Mouse (Mus musculus) embryonic facial prominence, embryonic 13.5 days (tissue): Measurements from ENCODE around the gene Kif16b. TPM values are rescaled to one million over a fixed set of nuclear protein-coding genes. Genes with fewer than 3 reads are reported as not detected.

Experiments
- ATAC-seq: fragments of 200-750 bp; cut with Nextera tagmentation; 2 replicates; pipeline ENCODE4 v1.8.0; 2017; ENCODE audit warnings: low read depth; ENCODE audit not compliant: insufficient number of reproducible peaks, insufficient read depth, low FRiP score, low TSS enrichment
- H3K27ac ChIP-seq: fragments of 300-500 bp; sonication (generic); 2 replicates; pipeline ENCODE4 v1.5.1; 2015; ENCODE audit warnings: moderate library complexity, mild to moderate bottlenecking, inconsistent platforms
- H3K27me3 ChIP-seq: fragments of 300-500 bp; sonication (generic); 2 replicates; pipeline ENCODE4 v1.6.1; 2015; ENCODE audit warnings: mild to moderate bottlenecking, inconsistent platforms
- H3K36me3 ChIP-seq: fragments of 300-500 bp; sonication (generic); 2 replicates; pipeline ENCODE4 v1.6.1; 2015; ENCODE audit warnings: mild to moderate bottlenecking, inconsistent platforms
- H3K4me1 ChIP-seq: fragments of 300-500 bp; sonication (generic); 2 replicates; pipeline ENCODE4 v1.6.1; 2015; ENCODE audit warnings: inconsistent platforms
- H3K4me2 ChIP-seq: fragments of 300-500 bp; sonication (generic); 2 replicates; pipeline ENCODE4 v1.6.1; 2015; ENCODE audit warnings: moderate library complexity, mild to moderate bottlenecking, inconsistent platforms
- H3K4me3 ChIP-seq: fragments of 300-500 bp; sonication (generic); 2 replicates; pipeline ENCODE4 v1.5.1; 2015; ENCODE audit warnings: mild to moderate bottlenecking, inconsistent platforms
- H3K9ac ChIP-seq: fragments of 300-500 bp; sonication (generic); 2 replicates; pipeline ENCODE4 v1.6.1; 2015; ENCODE audit warnings: mild to moderate bottlenecking, inconsistent platforms
- H3K9me3 ChIP-seq: fragments of 300-500 bp; sonication (generic); 2 replicates; pipeline ENCODE4 v1.6.1; 2016; ENCODE audit warnings: inconsistent platforms
- WGBS: fragments of 180-500 bp; shearing (Covaris S2); methylation state at CpG from one replicate; pipeline ENCODE4 v1.1.7; 2015; ENCODE audit warnings: mixed read lengths; 5-methylcytosine and 5-hydroxymethylcytosine counted together
- polyA plus RNA-seq: library from polyadenylated mRNA; unstranded; fragments of >200 nt; fragmentation: Nextera tagmentation; extraction: Ambion mirVana; gene quantifications from 2 replicates; pipeline ENCODE4 v1.2.1, GENCODE M21; 2015

Gene Kif16b
- polyA plus RNA-seq, 1 experiment from 2014 or later: 12.1 TPM

DNA sequence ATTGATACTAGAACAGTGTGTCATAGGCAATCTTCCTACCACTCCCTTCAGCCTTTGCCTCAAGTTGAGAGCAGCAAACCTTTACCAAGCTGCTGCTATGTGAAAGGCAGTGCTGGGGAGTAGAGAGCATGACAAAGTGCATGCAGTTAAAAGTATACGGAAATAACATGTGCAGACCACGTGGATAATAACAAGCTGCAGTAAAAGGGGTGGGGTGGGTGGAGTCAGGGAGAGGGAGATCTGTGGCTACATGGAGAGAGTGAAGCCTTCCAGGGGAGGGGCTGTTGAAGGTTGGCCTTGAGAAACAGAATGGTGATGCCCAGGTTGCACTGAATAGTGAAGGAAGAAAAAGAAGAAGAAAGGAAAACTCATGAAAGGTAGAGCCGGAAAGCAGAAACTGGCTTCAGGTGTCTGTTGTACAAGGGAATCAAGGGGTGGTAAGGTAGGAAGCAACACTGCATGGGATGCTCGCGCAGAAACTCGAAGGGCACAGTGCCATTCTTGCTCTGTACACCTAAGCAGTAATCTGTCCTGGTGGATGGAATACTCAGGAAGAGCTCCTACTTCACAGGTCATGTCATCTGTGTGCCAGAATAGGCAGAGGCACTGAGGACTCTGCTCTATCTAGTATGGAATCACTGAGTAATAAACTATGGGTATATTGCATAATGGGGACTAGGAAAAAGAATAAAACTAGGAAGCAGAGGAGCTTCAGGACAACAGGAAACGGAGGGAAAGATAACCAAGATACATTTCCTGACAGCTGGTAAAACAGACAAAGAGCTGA is 176.9 kb downstream of the Kif16b start:
- Histone ChIP-seq H3K9ac (no peak overlapping the region), H3K4me2 (no peak overlapping the region), H3K27ac (no peak overlapping the region), H3K27me3 (no peaks in the 10 kb centered on the region), H3K4me3 (no peak overlapping the region), H3K36me3 (no peaks in the 10 kb centered on the region), H3K4me1 (peaks cover 8% of the 10 kb centered on the region; the same call in 1 of the 2 replicates), H3K9me3 (no peaks in the 10 kb centered on the region)
- ATAC-seq: no peak
- WGBS: 70% methylated on average over 7 of the region's 7 CpGs

DNA sequence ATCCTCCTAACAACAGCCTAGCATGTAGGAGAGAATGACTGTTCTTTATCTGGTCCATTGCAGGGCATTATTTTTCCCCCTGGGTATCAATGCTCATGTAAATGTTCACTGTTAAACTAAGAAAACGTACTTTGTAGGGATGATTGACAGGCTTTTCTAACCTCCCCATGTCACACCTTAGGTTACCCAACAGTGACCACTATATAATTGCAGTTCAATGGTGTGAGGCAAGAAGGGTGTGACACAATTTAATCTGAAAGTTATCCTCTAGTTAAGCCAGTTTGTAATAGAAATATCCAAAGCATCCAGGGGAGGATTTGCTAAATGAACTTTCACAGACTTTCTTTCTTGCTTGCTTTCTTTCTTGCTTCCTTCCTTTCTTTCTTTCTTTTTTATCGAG is 181.2 kb downstream of the Kif16b start:
- Histone ChIP-seq H3K4me2 (no peak overlapping the region), H3K4me3 (no peak overlapping the region), H3K27ac (no peak overlapping the region), H3K36me3 (no peaks in the 10 kb centered on the region), H3K9me3 (no peaks in the 10 kb centered on the region), H3K4me1 (peaks cover 19% of the 10 kb centered on the region), H3K9ac (no peak overlapping the region), H3K27me3 (no peaks in the 10 kb centered on the region)
- WGBS: 80% methylated on average over 2 of the region's 2 CpGs
- no peak for ATAC-seq

DNA sequence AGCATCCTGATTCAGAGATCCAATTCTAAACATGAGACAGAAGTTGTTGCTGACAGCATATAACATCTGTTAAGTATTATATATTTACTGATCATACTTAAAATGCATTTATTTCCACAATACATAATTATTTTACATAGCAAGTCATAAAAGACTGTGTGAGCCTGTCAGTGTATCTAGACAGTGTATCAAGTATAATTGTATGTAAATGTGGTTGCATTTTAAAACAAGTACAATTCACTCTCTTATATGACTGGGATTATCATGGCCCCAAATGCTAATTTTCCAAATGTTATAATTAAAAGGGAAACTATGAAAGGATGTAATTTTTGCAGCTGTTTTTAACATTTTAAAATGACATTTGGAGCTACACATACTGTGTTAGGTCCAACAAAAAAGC is 182.3 kb downstream of the Kif16b start:
- Histone ChIP-seq H3K9ac (no peak overlapping the region), H3K4me1 (peaks cover 14% of the 10 kb centered on the region), H3K27me3 (no peaks in the 10 kb centered on the region), H3K27ac (no peak overlapping the region), H3K4me3 (no peak overlapping the region), H3K36me3 (no peaks in the 10 kb centered on the region), H3K4me2 (no peak overlapping the region), H3K9me3 (no peaks in the 10 kb centered on the region)
- ATAC-seq: no peak

DNA sequence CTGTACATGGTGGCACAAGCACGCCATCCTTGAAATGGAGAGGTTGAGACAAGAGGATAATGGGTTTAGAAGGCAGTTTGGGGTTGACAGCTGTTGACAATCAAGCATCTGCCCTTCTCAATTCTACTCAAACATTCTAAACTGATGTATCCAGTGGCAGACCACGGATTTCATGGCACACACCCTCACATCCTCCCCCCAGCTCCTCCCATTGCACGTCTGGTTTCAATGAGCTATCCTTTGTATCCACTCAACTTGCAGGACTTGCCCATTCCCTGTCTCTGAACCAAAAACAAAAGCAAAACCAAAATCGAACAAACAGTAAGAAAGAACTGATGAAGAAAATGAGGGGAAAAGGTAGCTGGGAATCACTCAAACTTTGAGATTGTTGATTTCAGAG is 183.7 kb downstream of the Kif16b start:
- Histone ChIP-seq H3K9me3 (no peaks in the 10 kb centered on the region), H3K4me2 (no peak overlapping the region), H3K4me1 (peaks cover 11% of the 10 kb centered on the region), H3K27me3 (no peaks in the 10 kb centered on the region), H3K36me3 (peaks cover 2% of the 10 kb centered on the region), H3K27ac (no peak overlapping the region), H3K9ac (no peak overlapping the region), H3K4me3 (no peak overlapping the region)
- ATAC-seq: no peak
- WGBS: 28% methylated on average over 4 of the region's 4 CpGs

DNA sequence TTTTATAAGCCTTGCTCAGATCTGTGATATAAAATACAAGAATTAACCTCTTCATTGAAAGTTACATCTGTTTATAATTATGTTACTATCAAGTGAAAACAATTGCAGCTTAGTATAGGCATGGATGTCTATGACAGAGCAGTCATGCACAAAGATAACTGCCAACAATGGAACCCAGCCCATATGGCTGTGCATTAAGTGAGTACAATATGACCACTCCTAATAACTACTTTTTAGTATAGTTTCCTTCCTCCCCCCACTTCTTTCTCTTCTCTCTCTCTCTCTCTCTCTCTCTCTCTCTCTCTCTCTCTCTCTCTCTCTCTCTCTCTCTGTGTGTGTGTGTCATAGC is 185.4 kb downstream of the Kif16b start:
- Histone ChIP-seq H3K9ac (no peak overlapping the region), H3K27me3 (no peaks in the 10 kb centered on the region; the same call in 1 of the 2 replicates), H3K4me3 (no peak overlapping the region), H3K36me3 (peaks cover 18% of the 10 kb centered on the region), H3K9me3 (no peaks in the 10 kb centered on the region), H3K4me1 (peaks cover 11% of the 10 kb centered on the region), H3K27ac (no peak overlapping the region), H3K4me2 (no peak overlapping the region)
- no peak for ATAC-seq

DNA sequence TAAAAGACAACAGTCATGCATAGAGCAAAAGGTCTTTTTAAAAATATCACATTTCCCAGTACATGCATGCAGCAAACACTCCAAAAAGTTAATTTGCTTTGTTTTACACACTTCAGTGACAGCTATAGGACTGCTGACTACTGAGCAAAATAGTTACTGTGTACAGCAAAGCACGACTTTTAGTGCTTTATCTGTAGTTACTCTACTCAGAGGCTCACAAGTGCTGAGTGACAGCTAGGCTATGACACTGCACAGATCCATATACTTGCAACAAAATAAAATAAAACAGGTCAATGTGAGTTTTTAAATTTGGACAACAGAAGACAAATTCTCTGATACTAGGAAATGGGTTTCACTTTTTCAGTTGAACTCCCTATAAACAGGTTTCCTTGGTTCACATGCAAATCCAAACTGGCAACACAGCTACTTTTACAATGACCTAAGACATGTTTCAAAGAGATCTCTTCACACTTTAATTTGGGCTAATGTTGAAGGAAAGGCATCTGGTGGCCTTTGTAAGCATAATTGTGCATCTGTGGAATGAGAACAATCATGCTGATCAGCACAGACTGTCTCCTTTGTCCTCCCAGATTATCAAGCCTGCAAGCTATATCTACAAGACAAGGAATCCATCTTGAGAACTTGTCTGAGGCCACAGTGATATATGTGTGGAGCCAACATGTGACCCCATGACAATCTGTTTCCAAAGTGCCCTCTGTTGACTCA is 186.0 kb downstream of the Kif16b start:
- no peaks in the 10 kb centered on the region; the same call in 1 of the 2 replicates for H3K27me3 ChIP-seq
- H3K36me3 ChIP-seq: peaks cover 18% of the 10 kb centered on the region
- no peak overlapping the region for H3K9ac ChIP-seq
- H3K4me2 ChIP-seq: no peak overlapping the region
- 64% methylated on average over 1 of the region's 1 CpGs for WGBS
- no peak overlapping the region for H3K27ac ChIP-seq
- H3K4me3 ChIP-seq: no peak overlapping the region
- ATAC-seq: no peak
- H3K9me3 ChIP-seq: no peaks in the 10 kb centered on the region
- peaks cover 11% of the 10 kb centered on the region for H3K4me1 ChIP-seq

DNA sequence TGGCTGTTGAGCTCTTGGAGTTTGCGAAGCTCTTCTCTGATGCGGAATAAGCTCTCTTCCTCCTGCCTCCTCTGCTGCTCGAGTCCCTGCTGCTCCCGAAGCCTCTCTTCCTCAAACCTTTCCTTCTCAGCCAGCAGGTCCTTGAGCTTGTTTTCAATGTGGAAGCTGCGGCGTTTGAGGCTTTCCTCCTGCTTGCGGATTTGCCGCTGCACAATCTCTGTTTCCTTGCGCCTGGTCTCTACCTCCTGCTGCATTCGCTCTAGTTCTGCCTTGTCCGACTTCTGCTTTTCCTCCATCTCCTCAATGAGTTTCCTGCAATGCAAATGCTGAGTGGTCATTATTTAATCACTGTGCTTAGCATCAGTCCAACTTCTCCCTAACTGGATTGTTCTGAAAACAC is 188.6 kb downstream of the Kif16b start:
- Histone ChIP-seq H3K27me3 (no peaks in the 10 kb centered on the region; the same call in 1 of the 2 replicates), H3K36me3 (peaks cover 18% of the 10 kb centered on the region), H3K4me3 (no peak overlapping the region), H3K9me3 (no peaks in the 10 kb centered on the region), H3K4me2 (no peak overlapping the region), H3K4me1 (peaks cover 8% of the 10 kb centered on the region; the same call in 1 of the 2 replicates), H3K9ac (no peak overlapping the region), H3K27ac (no peak overlapping the region)
- no peak for ATAC-seq
- 90% methylated on average over 11 of the region's 11 CpGs for WGBS

DNA sequence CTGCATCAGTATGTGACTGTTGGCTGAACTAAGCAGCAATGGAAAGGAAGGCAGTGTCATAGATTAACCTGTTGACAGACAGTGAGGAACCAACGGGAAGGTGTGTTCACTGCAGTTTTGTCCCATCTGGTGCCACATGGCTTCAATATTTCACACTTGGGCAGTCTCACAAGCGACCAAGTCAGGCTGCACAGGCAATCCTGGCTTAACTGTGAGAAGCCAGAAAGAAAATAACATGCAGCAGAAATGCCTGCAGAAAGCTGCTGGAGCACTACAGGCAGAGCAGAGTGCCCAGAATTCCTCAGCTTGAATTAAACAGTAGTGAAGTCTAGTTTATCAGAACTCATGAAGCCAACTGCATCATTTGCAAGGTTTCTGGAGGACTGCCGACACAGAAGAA is 192.0 kb downstream of the Kif16b start:
- 63% methylated on average over 3 of the region's 3 CpGs for WGBS
- Histone ChIP-seq H3K4me3 (no peak overlapping the region), H3K27me3 (no peaks in the 10 kb centered on the region; the same call in 1 of the 2 replicates), H3K27ac (no peak overlapping the region), H3K9ac (no peak overlapping the region), H3K36me3 (peaks cover 22% of the 10 kb centered on the region), H3K9me3 (no peaks in the 10 kb centered on the region), H3K4me2 (no peak overlapping the region), H3K4me1 (no peaks in the 10 kb centered on the region)
- no peak for ATAC-seq

DNA sequence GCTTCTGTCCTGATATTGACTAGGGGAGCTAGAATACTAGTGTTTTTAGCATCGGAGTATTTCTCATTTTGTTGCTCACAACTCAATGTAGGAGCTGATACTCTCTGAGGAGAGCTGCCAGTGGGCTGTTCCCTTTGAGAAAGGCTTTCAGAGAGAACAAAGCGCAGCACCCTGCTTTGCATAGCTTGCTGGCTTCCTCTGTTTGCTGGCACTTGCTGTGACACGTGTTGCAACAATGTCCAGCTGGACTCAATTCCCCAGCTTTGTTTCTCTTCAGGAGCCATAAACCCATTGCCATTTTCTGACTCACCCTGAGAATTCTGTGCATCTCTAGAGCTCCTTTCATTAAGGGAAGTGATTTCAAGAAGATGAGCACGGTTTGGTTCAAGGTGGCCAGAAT is 200.6 kb downstream of the Kif16b start:
- Histone ChIP-seq H3K9me3 (no peaks in the 10 kb centered on the region), H3K27ac (no peak overlapping the region), H3K4me2 (no peak overlapping the region), H3K27me3 (no peaks in the 10 kb centered on the region), H3K4me1 (no peaks in the 10 kb centered on the region), H3K4me3 (no peak overlapping the region), H3K36me3 (peaks cover 18% of the 10 kb centered on the region), H3K9ac (no peak overlapping the region)
- 77% methylated on average over 4 of the region's 4 CpGs for WGBS
- ATAC-seq: no peak

DNA sequence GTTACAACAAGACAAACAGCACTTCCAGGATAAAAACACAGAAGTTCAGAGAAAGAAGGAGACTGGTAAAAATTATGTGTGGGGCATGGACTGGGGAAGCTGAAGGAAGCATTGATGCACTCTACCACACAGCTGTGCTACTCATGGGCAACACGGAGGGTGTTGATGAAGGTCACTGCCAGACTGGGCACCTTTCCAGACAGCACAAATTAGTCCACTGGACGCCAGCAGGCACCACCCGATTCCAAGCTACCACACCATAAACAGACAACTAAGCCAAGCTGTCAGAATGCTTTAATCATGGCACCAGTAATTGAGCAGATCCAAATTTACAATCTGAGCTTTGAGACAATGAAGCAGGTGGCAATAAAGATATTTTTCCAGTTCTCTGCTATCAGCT is 202.7 kb downstream of the Kif16b start:
- H3K27me3 ChIP-seq: no peaks in the 10 kb centered on the region
- H3K4me1 ChIP-seq: no peaks in the 10 kb centered on the region
- no peaks in the 10 kb centered on the region for H3K9me3 ChIP-seq
- peaks cover 18% of the 10 kb centered on the region for H3K36me3 ChIP-seq
- ATAC-seq: no peak
- no peak overlapping the region for H3K27ac ChIP-seq
- no peak overlapping the region for H3K4me3 ChIP-seq
- H3K9ac ChIP-seq: no peak overlapping the region
- H3K4me2 ChIP-seq: no peak overlapping the region
- 70% methylated on average over 3 of the region's 3 CpGs for WGBS

DNA sequence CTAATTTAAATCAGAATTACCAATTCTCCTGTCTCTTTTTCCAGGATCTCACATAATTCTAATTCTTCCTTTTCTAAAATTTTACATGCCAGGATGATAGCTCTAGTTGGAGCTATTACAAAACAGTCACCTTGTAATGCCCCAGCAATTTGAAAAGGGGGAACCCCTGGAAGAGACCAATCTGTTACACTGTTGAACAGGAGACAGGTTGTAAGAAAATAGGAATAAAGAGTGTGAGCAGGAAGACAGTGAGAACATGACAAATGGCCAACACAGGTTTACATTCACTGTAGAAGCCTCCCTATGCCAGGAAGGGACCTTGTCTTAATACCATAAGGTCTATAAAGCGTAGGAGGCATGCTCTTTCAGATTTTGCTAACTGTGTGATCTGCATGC is 206.4 kb downstream of the Kif16b start:
- 93% methylated on average over 1 of the region's 1 CpGs for whole genome bisulfite sequencing
- H3K36me3 ChIP-seq: peaks cover 6% of the 10 kb centered on the region

More for the DNA sequence above, 206.4 kb downstream of the Kif16b start:
- H3K4me2 ChIP-seq: no peak overlapping the region
- no peak overlapping the region for H3K27ac ChIP-seq
- ATAC-seq: no peak
- no peaks in the 10 kb centered on the region for H3K27me3 ChIP-seq
- no peak overlapping the region for H3K4me3 ChIP-seq
- H3K9ac ChIP-seq: no peak overlapping the region
- H3K9me3 ChIP-seq: no peaks in the 10 kb centered on the region
- no peaks in the 10 kb centered on the region for H3K4me1 ChIP-seq
